Mouse (Mus musculus) liver, embryonic 14.5 days (tissue): Measurements from ENCODE around the gene Coq8b.

Experiments
- CTCF ChIP-seq: IDR thresholded peaks from 2 replicates; pipeline ENCODE4 v1.5.1; 2016; ENCODE audit warnings: antibody characterized with exemption, low read depth, control low read depth
- EP300 ChIP-seq: IDR thresholded peaks from 2 replicates; pipeline ENCODE4 v1.6.1; 2016; ENCODE audit warnings: antibody characterized with exemption, low read depth

GRCm38 (mm10) chr7:27227276-27227675, 5.5 kb upstream of the Coq8b start:
- TF ChIP-seq EP300 (no peak), CTCF (no peak)
